22 mouse cellular contexts compared by ENCODE assay signal in the genomic region with DNA sequence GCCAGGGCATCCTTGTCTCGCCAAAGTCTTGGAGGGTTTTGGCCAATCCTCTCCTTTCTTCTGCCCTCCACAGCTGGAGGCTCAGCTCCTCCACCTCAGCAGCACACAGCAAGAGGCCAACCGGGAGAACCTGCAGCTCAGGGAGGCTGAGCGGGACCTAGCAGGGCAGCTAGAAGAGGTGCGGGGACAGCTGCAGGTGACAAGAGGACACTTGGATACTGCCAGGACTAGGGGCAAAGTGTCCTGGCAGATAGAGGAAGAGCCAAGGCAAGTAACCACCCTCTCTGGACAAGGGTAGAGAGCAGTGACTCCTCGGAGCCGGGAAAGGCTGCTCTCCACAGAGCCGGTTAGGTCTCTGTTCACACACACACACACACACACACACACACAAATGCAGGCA. TPM values are rescaled to one million over a fixed set of nuclear protein-coding genes. Genes with fewer than 3 reads are reported as not detected.
DNase-seq lines count a peak whose midpoint lies in the region; ATAC-seq and TF ChIP-seq lines count a peak whose summit lies in the region.
"Had no signal": no experiment of that assay in that cellular context is flagged by ENCODE, and none has a peak within 500 bp of the region (broad histone marks: within the 10 kb centered on the region; RNA-seq: fewer than 3 reads in every experiment).

No protein-coding gene starts in this region.

- no peaks in the 10 kb centered on the region for H3K9me3 ChIP-seq in midbrain, embryonic 11.5 days (ENCODE audit: control insufficient read depth, low read length)
- no peaks in the 10 kb centered on the region for H3K9me3 ChIP-seq in midbrain, postnatal 0 days (ENCODE audit: low read length)
- H3K9me3 ChIP-seq: embryonic facial prominence, embryonic 13.5 days; embryonic facial prominence, embryonic 15.5 days; forebrain, embryonic 10.5 days; forebrain, embryonic 12.5 days had no signal

- H3K27me3 ChIP-seq in midbrain, embryonic 11.5 days (ENCODE audit: control insufficient read depth, insufficient read depth, low read length), result no peaks in the 10 kb centered on the region
- no peaks in the 10 kb centered on the region for H3K27me3 ChIP-seq in midbrain, postnatal 0 days (ENCODE audit: insufficient read depth, low read length)
- H3K27me3 ChIP-seq: embryonic facial prominence, embryonic 13.5 days; embryonic facial prominence, embryonic 15.5 days had no signal

- 74% methylated on average over 7 of the region's 7 CpGs for WGBS in midbrain, embryonic 11.5 days
- WGBS in midbrain, postnatal 0 days, result 79% methylated on average over 7 of the region's 7 CpGs

- no peak overlapping the region for H3K9ac ChIP-seq in midbrain, embryonic 11.5 days (ENCODE audit: low read length)
- no peak overlapping the region for H3K9ac ChIP-seq in midbrain, postnatal 0 days (replicated peaks; ENCODE audit: low read length, poor library complexity, severe bottlenecking)
- H3K9ac ChIP-seq: embryonic facial prominence, embryonic 13.5 days; embryonic facial prominence, embryonic 15.5 days; forebrain, embryonic 12.5 days had no signal

- H3K27ac ChIP-seq in midbrain, embryonic 11.5 days (ENCODE audit: low read depth, low read length), result no peak overlapping the region
- no peak overlapping the region for H3K27ac ChIP-seq in midbrain, postnatal 0 days (ENCODE audit: low read depth, low read length)
- H3K27ac ChIP-seq: embryonic facial prominence, embryonic 13.5 days; embryonic facial prominence, embryonic 15.5 days; forebrain, embryonic 10.5 days; forebrain, embryonic 12.5 days had no signal

- no peak for TF ChIP-seq CTCF in midbrain, postnatal 0 days (IDR thresholded peaks at IDR 0.05)

- H3K4me1 ChIP-seq in midbrain, embryonic 11.5 days (ENCODE audit: control insufficient read depth, insufficient read depth, low read length), result no peaks in the 10 kb centered on the region; the same call in 1 of the 2 replicates
- H3K4me1 ChIP-seq in midbrain, postnatal 0 days (ENCODE audit: insufficient read depth, low read length), result no peaks in the 10 kb centered on the region
- H3K4me1 ChIP-seq: forebrain, embryonic 12.5 days had no signal

- no peak overlapping the region for H3K4me3 ChIP-seq in midbrain, embryonic 11.5 days (ENCODE audit: low read depth, low read length)
- H3K4me3 ChIP-seq in midbrain, postnatal 0 days (ENCODE audit: low read depth, low read length), result no peak overlapping the region
- H3K4me3 ChIP-seq: embryonic facial prominence, embryonic 13.5 days; embryonic facial prominence, embryonic 15.5 days; erythroblast, embryonic 14.5 days; forebrain, embryonic 10.5 days; forebrain, embryonic 12.5 days had no signal

- no peaks in the 10 kb centered on the region for H3K36me3 ChIP-seq in midbrain, embryonic 11.5 days (ENCODE audit: control insufficient read depth, insufficient read depth, low read length)
- H3K36me3 ChIP-seq in midbrain, postnatal 0 days (ENCODE audit: insufficient read depth, low read length), result no peaks in the 10 kb centered on the region
- H3K36me3 ChIP-seq: embryonic facial prominence, embryonic 13.5 days; embryonic facial prominence, embryonic 15.5 days; forebrain, embryonic 10.5 days; forebrain, embryonic 12.5 days had no signal

- ATAC-seq in midbrain, embryonic 11.5 days (ENCODE audit: low FRiP score), result no peak
- no peak for ATAC-seq in midbrain, postnatal 0 days (ENCODE audit: low FRiP score)
- ATAC-seq: forebrain, embryonic 14.5 days; forebrain, embryonic 16.5 days had no signal

- peak; percentile 85 for DNase-seq in heart, adult 11 months
- DNase-seq in heart, postnatal 4 days, result no peak
- DNase-seq in midbrain, embryonic 11.5 days (ENCODE audit: low spot score, missing footprints), result peak; percentile 72
- no peak for DNase-seq in midbrain, postnatal 0 days (ENCODE audit: low spot score)
- DNase-seq in kidney, postnatal 25 days, result no peak
- DNase-seq: adrenal gland, adult 2 months; adrenal gland, postnatal 10 days; adrenal gland, postnatal 25 days; cerebellum, adult 11 months; cerebellum, adult 18-20 months; cerebellum, adult 8-10 months; cerebellum, adult 9-11 months; cerebellum, postnatal 14 days; cerebellum, postnatal 36 days; embryo, embryonic 11 days had no signal

- no peak overlapping the region for H3K4me2 ChIP-seq in midbrain, embryonic 11.5 days
- H3K4me2 ChIP-seq in midbrain, postnatal 0 days (ENCODE audit: low read depth, low read length, poor library complexity, severe bottlenecking), result no peak overlapping the region
- H3K4me2 ChIP-seq: embryonic facial prominence, embryonic 13.5 days; embryonic facial prominence, embryonic 15.5 days; forebrain, embryonic 12.5 days had no signal

RNA-seq across cellular contexts. Expression of gene Rab44, which starts 24.0 kb away (rescaled TPM):
- total RNA-seq in heart, postnatal 4 days (2021), result under 1 TPM; 0.47 to 0.57 TPM
- 0.22 and 0.44 TPM in 2 replicates for polyA plus RNA-seq in midbrain, embryonic 11.5 days (2014; fragmentation: Nextera tagmentation; extraction: Ambion mirVana)
- not detected in 2 replicates for total RNA-seq in midbrain, postnatal 0 days (2014; rRNA removed)
- polyA plus RNA-seq in midbrain, postnatal 0 days (2015; fragmentation: Nextera tagmentation; extraction: Ambion mirVana), result not detected in 2 replicates
- polyA plus RNA-seq: forebrain, embryonic 14.5 days; forebrain, embryonic 16.5 days had no signal

RNA-seq across cellular contexts. Expression of gene Cdkn1a, which starts 47.1 kb away (rescaled TPM):
- total RNA-seq in heart, postnatal 4 days (2021), result 10 to 100 TPM; 55.9 to 57.1 TPM
- polyA plus RNA-seq in midbrain, embryonic 11.5 days (2014; fragmentation: Nextera tagmentation; extraction: Ambion mirVana), result 16.1 and 17.4 TPM in 2 replicates
- 44.4 and 57.7 TPM in 2 replicates for total RNA-seq in midbrain, postnatal 0 days (2014; rRNA removed)
- polyA plus RNA-seq in midbrain, postnatal 0 days (2015; fragmentation: Nextera tagmentation; extraction: Ambion mirVana), result 220 and 237 TPM in 2 replicates

Comparison
In these comparisons a context has a peak if more than half of its experiments do, and no peak if none do; other contexts are left out.
1. DNase-seq: peak in heart, adult 11 months (single experiment) and midbrain, embryonic 11.5 days (single experiment); none in heart, postnatal 4 days (single experiment), midbrain, postnatal 0 days (single experiment) and kidney, postnatal 25 days (0 of 2).